Mouse (Mus musculus) stomach, postnatal 0 days (tissue): ENCODE data around the gene Tmem178b. TPM values are rescaled to one million over a fixed set of nuclear protein-coding genes. Genes with fewer than 3 reads are reported as not detected.

ENCODE experiments used
- ATAC-seq: fragments of 200-750 bp; cut with Nextera tagmentation; 2 replicates; pipeline ENCODE4 v1.8.0; 2017; ENCODE audit not compliant: low FRiP score, low TSS enrichment
- DNase-seq: peaks from one replicate; pipeline ENCODE4 v3.0.0-alpha.2; 2016; ENCODE audit warnings: low spot score
- H3K27ac ChIP-seq: fragments of 300-500 bp; sonication (generic); replicated peaks from 2 replicates; pipeline ENCODE4 v1.5.1; 2014; ENCODE audit warnings: mild to moderate bottlenecking, control low read depth
- H3K27me3 ChIP-seq: fragments of 300-500 bp; sonication (generic); 2 replicates; pipeline ENCODE4 v1.6.1; 2014; ENCODE audit warnings: low read length; ENCODE audit not compliant: control insufficient read depth, insufficient read depth
- H3K36me3 ChIP-seq: fragments of 300-500 bp; sonication (generic); 2 replicates; pipeline ENCODE4 v1.6.1; 2014; ENCODE audit warnings: low read length, mixed read lengths; ENCODE audit not compliant: control insufficient read depth, insufficient read depth
- H3K4me1 ChIP-seq: fragments of 300-500 bp; sonication (generic); replicated peaks from 2 replicates; pipeline ENCODE4 v1.6.1; 2014; ENCODE audit warnings: antibody characterized with exemption; ENCODE audit not compliant: control insufficient read depth, insufficient read depth
- H3K4me2 ChIP-seq: fragments of 300-500 bp; sonication (generic); replicated peaks from 2 replicates; pipeline ENCODE4 v1.6.1; 2014; ENCODE audit warnings: low read depth, mild to moderate bottlenecking, control low read depth, moderate library complexity
- H3K4me3 ChIP-seq: fragments of 300-500 bp; sonication (generic); 2 replicates; pipeline ENCODE4 v1.5.1; 2014; ENCODE audit warnings: low read depth, low read length, control low read depth
- H3K9ac ChIP-seq: fragments of 300-500 bp; sonication (generic); 2 replicates; pipeline ENCODE4 v1.6.1; 2014; ENCODE audit warnings: mild to moderate bottlenecking, low read length, control low read depth, mixed read lengths
- H3K9me3 ChIP-seq: fragments of 300-500 bp; sonication (generic); 2 replicates; pipeline ENCODE4 v1.6.1; 2016; ENCODE audit warnings: low read length; ENCODE audit not compliant: control insufficient read depth
- CTCF ChIP-seq: IDR thresholded peaks from 2 replicates; pipeline ENCODE4 v1.5.1; 2016; ENCODE audit warnings: antibody characterized with exemption, low read depth, mild to moderate bottlenecking, moderate library complexity
- EP300 ChIP-seq: optimal IDR thresholded peaks from 2 replicates; pipeline ENCODE3; 2016; ENCODE audit warnings: antibody characterized with exemption
- WGBS: fragments of 180-500 bp; shearing (Covaris S2); extraction: QIAGEN DNeasy Blood & Tissue Kit; methylation state at CpG from one replicate; pipeline ENCODE4 v1.1.7; 2014; 5-methylcytosine and 5-hydroxymethylcytosine counted together
- polyA plus RNA-seq: library from polyadenylated mRNA; unstranded; fragments of >200 nt; fragmentation: Nextera tagmentation; extraction: Ambion mirVana; gene quantifications from 2 replicates; pipeline ENCODE4 v1.2.1, GENCODE M21; 2015

The Tmem178b gene
- polyA plus RNA-seq, 1 experiment from 2014 or later, result 0.67 TPM

- no peak for ATAC-seq
- Histone ChIP-seq H3K9me3 (no peaks in the 10 kb centered on the region), H3K27me3 (no peaks in the 10 kb centered on the region), H3K27ac (no peak overlapping the region), H3K9ac (no peak overlapping the region), H3K4me1 (no peaks in the 10 kb centered on the region), H3K4me2 (no peak overlapping the region), H3K4me3 (no peak overlapping the region), H3K36me3 (no peaks in the 10 kb centered on the region)
- TF ChIP-seq CTCF (no peak), EP300 (no peak)
- WGBS, result 75% methylated on average over 4 of the region's 4 CpGs
- no peak for DNase-seq
Observed at GRCm38 (mm10) chr6:40015185-40015584, 142.1 kb downstream of the Tmem178b start.

DNA sequence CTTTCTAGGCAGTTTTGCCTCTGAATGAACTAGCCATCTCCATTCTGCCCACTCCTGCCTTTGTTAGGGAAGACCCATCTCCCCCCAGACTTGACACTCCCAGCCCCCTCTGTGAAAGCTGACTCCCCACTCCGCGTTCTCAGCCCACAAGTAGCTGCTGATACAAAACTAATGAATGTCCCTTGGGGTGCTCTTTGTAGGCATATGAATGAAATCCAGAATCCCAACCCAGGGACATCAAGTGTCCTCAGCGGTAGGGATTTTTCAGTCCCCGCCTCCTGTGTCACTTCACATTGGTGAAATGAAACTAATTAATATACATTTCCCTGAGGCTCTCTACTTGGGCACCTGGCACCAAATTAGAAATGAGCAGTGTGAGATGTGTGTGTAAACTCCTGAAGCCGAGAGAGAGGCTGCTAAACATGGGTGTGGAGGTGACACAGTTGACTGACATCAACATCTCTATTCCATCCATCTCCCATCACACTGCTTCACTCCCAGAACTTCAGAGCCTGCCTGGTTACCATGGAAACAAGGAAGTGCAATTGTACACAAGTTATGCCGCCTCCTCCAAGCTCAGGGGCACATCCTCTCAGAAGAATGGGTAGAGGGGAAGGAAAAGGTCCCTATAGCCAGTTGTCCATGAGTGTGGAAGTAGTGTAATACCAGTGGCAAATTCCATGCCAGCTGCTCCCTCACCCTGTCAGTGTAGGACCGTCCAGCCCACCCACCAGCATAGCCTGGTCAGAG is 142.8 kb downstream of the Tmem178b start:
- no peak overlapping the region for H3K4me3 ChIP-seq
- 64% methylated on average over 7 of the region's 7 CpGs for WGBS

DNA sequence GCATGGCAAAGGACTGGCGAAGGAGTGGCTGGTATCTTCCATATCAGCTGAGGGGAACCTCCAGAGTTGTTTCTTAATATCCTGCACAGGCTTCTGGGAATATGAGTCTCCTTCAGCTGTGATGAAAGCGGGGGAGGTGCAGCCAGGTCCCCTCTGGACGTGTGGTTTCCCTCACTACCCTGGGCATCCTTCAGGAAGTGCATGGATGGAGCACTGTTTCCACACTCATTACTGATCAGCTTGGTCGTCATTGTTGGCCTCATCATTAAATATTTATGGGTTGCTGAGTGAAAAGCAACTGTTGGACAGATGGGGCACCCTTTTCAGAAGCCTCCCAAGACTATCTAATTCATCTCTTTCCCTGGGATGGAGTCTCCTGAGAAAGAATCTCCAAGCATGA is 146.3 kb downstream of the Tmem178b start:
- WGBS, result 44% methylated on average over 4 of the region's 4 CpGs
- H3K9me3 ChIP-seq, result no peaks in the 10 kb centered on the region
- TF ChIP-seq EP300, result no peak
- TF ChIP-seq CTCF, result no peak
- DNase-seq (no peak), ATAC-seq (no peak)
- H3K4me3 ChIP-seq, result no peak overlapping the region
- no peak overlapping the region for H3K4me2 ChIP-seq
- H3K4me1 ChIP-seq, result no peaks in the 10 kb centered on the region
- H3K27me3 ChIP-seq, result no peaks in the 10 kb centered on the region
- H3K36me3 ChIP-seq, result no peaks in the 10 kb centered on the region
- H3K9ac ChIP-seq, result no peak overlapping the region
- no peak overlapping the region for H3K27ac ChIP-seq

More for the DNA sequence above, 142.8 kb downstream of the Tmem178b start:
- Histone ChIP-seq H3K4me1 (no peaks in the 10 kb centered on the region), H3K9ac (no peak overlapping the region), H3K27ac (no peak overlapping the region), H3K36me3 (no peaks in the 10 kb centered on the region), H3K4me2 (no peak overlapping the region), H3K9me3 (no peaks in the 10 kb centered on the region), H3K27me3 (no peaks in the 10 kb centered on the region)
- TF ChIP-seq CTCF, result no peak
- TF ChIP-seq EP300, result no peak
- DNase-seq (no peak), ATAC-seq (no peak)

- no peak overlapping the region for H3K27ac ChIP-seq
- H3K27me3 ChIP-seq, result no peaks in the 10 kb centered on the region
- no peaks in the 10 kb centered on the region for H3K4me1 ChIP-seq
- no peak overlapping the region for H3K9ac ChIP-seq
- no peaks in the 10 kb centered on the region for H3K9me3 ChIP-seq
- H3K36me3 ChIP-seq, result no peaks in the 10 kb centered on the region
- TF ChIP-seq EP300, result no peak
- TF ChIP-seq CTCF, result no peak
- DNase-seq (no peak), ATAC-seq (no peak)
- H3K4me2 ChIP-seq, result no peak overlapping the region
- H3K4me3 ChIP-seq, result no peak overlapping the region
- 84% methylated on average over 4 of the region's 4 CpGs for WGBS
Observed at GRCm38 (mm10) chr6:40023592-40024335, 150.7 kb downstream of the Tmem178b start.

DNA sequence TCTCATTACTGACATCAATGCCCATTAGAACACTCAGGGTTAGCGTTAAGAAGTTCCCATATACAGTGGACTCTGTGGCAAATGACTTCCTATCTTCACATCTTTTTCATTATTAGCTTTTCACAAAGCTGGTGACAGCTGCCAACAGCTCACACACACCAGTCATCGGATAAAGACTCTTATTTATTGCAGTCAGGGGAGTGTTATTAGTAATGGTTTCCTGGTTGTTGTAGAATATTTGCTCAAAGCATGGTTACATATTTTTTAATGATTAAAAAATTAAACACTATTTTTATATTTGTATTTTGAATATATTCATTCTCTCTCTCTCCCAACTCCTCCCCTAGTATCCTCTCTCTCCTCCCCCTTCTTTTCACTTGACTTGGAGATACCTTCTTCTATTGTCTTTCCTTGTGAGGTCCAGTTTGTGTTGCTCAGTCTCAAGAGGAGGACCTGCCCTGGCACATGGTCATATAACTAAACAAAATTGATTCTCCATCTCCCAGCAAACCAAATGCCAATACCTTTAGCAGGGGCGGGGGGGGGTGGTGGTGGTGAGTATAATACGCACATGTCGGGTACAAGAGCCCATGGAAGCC is 151.4 kb downstream of the Tmem178b start:
- no peaks in the 10 kb centered on the region for H3K27me3 ChIP-seq

DNA sequence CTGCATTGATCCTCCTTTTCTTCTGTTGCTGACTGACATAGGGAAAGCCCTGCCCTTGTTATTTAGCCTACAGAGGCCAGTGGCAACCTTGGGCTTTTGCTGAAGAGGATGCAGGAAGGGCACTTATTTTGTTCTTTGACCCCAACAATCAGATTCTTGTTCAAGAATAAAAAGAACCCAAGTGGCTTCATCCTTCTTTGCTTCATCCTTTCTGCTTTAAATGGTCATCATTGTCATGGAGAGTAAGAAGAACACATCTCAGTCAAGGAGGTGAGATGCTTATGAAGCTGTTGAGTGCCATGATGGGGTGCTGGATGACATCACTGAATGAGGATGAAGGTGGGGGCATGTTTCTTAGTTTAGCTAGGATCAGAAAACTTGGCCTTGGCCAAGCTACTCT is 159.8 kb downstream of the Tmem178b start:
- no peak overlapping the region for H3K4me3 ChIP-seq
- no peak overlapping the region for H3K27ac ChIP-seq
- no peaks in the 10 kb centered on the region for H3K27me3 ChIP-seq
- H3K9me3 ChIP-seq, result no peaks in the 10 kb centered on the region
- H3K9ac ChIP-seq, result no peak overlapping the region
- no peak overlapping the region for H3K4me2 ChIP-seq
- H3K36me3 ChIP-seq, result no peaks in the 10 kb centered on the region
- TF ChIP-seq CTCF, result no peak
- no peak for TF ChIP-seq EP300
- DNase-seq (no peak), ATAC-seq (no peak)
- H3K4me1 ChIP-seq, result no peaks in the 10 kb centered on the region

More for the DNA sequence above, 151.4 kb downstream of the Tmem178b start:
- H3K4me1 ChIP-seq, result no peaks in the 10 kb centered on the region
- WGBS, result 78% methylated on average over 5 of the region's 5 CpGs
- ATAC-seq (no peak), DNase-seq (no peak)
- H3K36me3 ChIP-seq, result no peaks in the 10 kb centered on the region
- no peak overlapping the region for H3K4me2 ChIP-seq
- H3K4me3 ChIP-seq, result no peak overlapping the region
- H3K9me3 ChIP-seq, result no peaks in the 10 kb centered on the region
- no peak overlapping the region for H3K9ac ChIP-seq
- TF ChIP-seq EP300 (no peak), CTCF (no peak)
- H3K27ac ChIP-seq, result no peak overlapping the region
